Mouse (Mus musculus) megakaryocyte progenitor cell, adult 5-6 weeks (primary cell): ENCODE measurements at regions not wholly inside any gene's neighbourhood (a gene's known extent, or its start where the extent isn't known, plus 50 kb on each side); places are given as distances from the start of the nearest gene placed in this dataset.

Experiments
- ATAC-seq: replicated peaks from 2 replicates; pipeline ENCODE4 v1.8.0; 2016; ENCODE audit warnings: mild to moderate bottlenecking, moderate TSS enrichment, inconsistent platforms; ENCODE audit not compliant: poor library complexity

- peak; percentile 21; the same call in 1 of the 2 replicates for ATAC-seq
These were observed 143.5 kb downstream of the Rybp start for GRCm38 (mm10) chr6:100143586-100144301.

GRCm38 (mm10) chr6:100141225-100141624, 146.1 kb downstream of the Rybp start:
- peak; percentile 77 for ATAC-seq

- no peak for ATAC-seq
These were observed 146.6 kb downstream of the Rybp start for GRCm38 (mm10) chr6:100140581-100141114.

- no peak for ATAC-seq
These were observed 147.5 kb downstream of the Rybp start for GRCm38 (mm10) chr6:100139809-100140208.

- no peak for ATAC-seq
These were observed 148.6 kb downstream of the Rybp start for GRCm38 (mm10) chr6:100138659-100139058.

GRCm38 (mm10) chr6:100135177-100135576, 152.1 kb downstream of the Rybp start:
- ATAC-seq, result no peak

- 0 out of 2 replicates have a peak, but pooled peaks have one; percentile 14 for ATAC-seq
These were observed 153.3 kb downstream of the Rybp start for GRCm38 (mm10) chr6:100133970-100134369.

- ATAC-seq, result no peak
These were observed 154.2 kb downstream of the Rybp start for GRCm38 (mm10) chr6:100132916-100133600.

GRCm38 (mm10) chr6:100127221-100128143, 159.8 kb downstream of the Rybp start:
- ATAC-seq, result no peak

GRCm38 (mm10) chr6:100126736-100127135, 160.5 kb downstream of the Rybp start:
- no peak for ATAC-seq

- ATAC-seq, result no peak
These were observed 161.0 kb downstream of the Rybp start for GRCm38 (mm10) chr6:100126326-100126725.

- no peak for ATAC-seq
These were observed 166.0 kb downstream of the Rybp start for GRCm38 (mm10) chr6:100121240-100121639.

GRCm38 (mm10) chr6:100120017-100120944, 167.0 kb downstream of the Rybp start:
- no peak for ATAC-seq

GRCm38 (mm10) chr6:100117084-100117483, 170.2 kb downstream of the Rybp start:
- no peak for ATAC-seq

GRCm38 (mm10) chr6:100113393-100114137, 173.7 kb downstream of the Rybp start:
- no peak for ATAC-seq

GRCm38 (mm10) chr6:100110981-100111660, 176.2 kb downstream of the Rybp start:
- no peak for ATAC-seq

- ATAC-seq, result peak; percentile 82
These were observed 177.3 kb downstream of the Rybp start for GRCm38 (mm10) chr6:100109979-100110378.

- ATAC-seq, result no peak
These were observed 177.9 kb downstream of the Rybp start for GRCm38 (mm10) chr6:100109351-100109750.

GRCm38 (mm10) chr6:100107508-100107907, 179.8 kb downstream of the Rybp start:
- ATAC-seq, result no peak
